Mouse (Mus musculus): ENCODE results near the gene Cib2.

Gene Cib2

DNA sequence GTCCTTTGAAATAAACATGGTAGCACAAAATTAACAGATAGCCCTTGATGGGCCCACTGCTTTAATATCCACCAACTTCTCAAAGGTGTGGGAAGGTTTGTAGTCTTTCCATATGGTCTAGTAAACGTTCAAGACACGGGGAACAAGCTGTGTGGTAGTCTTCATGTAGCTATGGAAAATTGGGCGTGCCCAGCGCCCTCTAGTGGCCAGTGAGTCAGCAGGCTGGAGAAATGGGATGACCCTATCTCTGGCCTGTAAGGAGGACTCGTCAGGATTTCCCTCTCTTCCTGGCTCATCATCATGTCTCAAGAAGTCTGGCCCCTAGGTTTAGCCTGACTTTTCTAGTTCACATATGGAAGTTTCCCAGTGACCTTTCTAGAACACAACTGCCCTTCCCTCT is 12.5 kb downstream of the Cib2 start:
- DNase-seq (ENCODE audit: inconsistent age in 2 of 2, low spot score in 1 of 2), result peak; percentile 58 to 84

DNA sequence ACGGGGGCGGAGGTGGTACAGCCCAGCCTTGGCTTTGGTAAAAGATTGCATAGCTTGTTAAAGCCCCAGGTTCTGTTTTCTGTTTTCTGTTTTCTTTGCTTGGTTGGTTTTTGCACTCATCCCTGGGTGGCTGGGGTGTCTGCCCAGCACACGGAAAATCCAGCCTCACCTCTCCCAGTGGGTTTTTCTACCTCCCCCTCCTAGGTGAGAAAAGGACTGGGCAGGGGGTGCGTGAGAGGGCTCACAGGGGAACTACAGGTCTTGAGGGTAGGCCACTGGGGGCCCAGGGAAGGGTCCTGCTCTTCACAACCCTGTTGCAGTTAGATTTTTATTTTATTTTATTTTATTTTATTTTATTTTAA is 15.1 kb downstream of the Cib2 start:
- DNase-seq (ENCODE audit: inconsistent age in 2 of 2, low spot score in 1 of 2), result no peak

DNA sequence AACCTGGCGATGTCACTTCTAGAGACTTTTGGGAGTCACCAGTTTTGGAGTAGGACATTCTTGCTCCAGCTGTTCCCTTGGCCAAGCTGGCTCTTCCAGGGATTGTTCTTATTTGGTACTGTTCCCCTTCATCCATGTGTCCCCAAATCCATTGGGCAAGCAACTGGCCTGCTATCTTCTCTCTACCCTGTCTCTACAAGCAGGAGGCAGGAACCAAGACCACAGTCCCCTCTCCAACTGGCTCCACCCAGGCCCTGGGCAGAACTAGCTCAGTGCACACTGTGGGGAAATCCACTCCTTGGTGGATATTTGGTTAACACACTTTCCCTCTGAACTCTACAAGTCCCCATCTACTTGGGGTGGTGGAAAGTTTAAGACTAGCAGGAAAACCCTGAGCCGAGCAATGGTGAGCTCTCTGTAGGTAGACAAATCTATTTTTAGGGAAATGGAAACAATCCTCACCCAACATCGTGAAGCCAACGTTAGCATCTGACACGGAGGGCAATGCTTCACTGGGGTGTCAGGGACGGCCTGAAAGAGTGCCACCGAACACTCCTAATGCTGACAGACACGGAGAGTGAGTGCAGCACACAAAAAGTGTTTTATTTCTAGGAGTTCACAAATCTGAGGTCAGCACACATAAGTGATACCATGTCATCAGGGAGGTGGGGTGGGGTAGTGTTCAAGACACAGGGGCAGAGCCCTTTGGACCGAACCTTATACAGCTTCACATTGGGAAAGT is 15.6 kb downstream of the Cib2 start:
- no peak for DNase-seq (ENCODE audit: inconsistent age in 2 of 2, low spot score in 1 of 2)

DNA sequence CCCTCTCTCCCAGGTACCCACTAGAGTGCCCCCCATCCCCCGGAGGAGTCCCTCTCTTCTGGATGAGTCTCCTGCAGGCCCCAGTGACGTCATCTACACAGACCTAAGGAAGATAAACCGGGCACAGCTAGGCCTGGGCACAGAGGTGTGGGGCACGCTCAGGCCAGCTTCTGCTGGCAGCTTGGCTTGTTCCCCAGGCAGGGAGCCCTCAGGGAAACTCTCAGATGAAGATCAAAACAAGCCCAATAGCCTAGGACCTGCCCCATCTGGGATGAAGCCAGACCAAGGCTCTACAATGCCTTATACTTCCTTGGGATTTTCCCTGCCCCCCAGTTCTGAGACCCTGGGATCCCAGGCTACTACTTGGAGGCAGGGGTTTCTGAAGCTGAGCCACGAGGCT is 19.2 kb downstream of the Cib2 start:
- no peak for DNase-seq (ENCODE audit: inconsistent age in 2 of 2, low spot score in 1 of 2)

DNA sequence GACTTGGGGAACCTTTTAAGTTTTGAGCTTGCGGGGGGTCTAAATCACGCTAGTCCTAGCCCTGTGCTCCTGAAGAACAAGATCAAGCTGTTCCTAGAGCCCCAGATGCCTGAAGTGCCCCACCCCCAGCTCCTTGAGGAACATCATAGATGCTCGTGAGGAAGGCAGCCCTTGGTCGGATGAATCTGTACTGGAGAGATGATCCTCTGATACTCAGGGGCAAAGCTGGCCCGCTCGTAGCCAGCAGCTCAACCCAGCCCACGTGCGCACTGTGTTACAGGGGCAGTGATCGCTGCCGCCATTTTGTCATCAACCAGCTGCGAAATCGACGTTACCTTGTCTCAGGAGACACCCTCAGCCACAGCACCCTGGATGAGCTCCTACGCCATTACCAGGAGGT is 21.3 kb downstream of the Cib2 start, which contains the start of gene Sh2d7:
Gene Sh2d7 (plus strand): TSS at position 301 of the 400 bp plus-strand sequence.
- no peak for DNase-seq (ENCODE audit: inconsistent age in 2 of 2, low spot score in 1 of 2)

DNA sequence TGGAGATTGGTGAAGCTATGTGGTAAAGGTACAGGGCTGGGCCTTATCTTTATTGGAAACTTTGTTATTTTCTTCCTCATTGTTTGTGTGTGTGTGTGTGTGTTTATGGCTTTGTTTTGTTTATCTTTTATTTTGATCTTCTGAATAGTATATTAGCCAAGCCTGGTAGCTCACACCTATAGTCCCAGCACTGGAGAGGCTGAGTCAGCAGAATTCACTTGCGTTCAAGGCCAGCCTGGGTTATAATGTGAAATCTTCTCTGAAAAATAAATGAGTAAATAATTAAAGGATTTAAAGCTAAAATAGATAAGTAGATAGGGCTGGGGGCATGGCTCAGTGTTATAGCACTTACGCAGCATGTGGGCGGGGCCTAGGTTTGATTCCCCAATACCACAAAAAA is 21.8 kb downstream of the Cib2 start:
- DNase-seq (ENCODE audit: inconsistent age in 2 of 2, low spot score in 1 of 2), result no peak

DNA sequence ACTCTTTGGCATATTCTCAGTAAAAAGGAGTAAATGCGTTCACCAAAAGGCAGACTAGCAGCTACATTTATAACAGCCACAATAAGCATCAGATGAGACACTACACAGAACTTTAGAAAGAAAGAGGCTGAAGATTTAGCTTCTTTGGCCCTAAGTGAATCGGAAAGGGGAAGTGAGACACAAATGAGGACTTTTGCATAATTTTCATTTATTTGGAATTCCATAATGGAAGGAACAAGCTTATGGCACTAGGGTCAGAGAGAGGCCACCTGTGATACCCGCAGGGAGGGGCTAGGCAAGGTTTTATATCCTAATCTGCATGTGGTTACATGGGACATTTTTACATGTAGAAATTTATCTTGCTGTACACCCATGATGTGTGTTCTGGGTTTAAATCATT is 22.5 kb downstream of the Cib2 start:
- no peak for DNase-seq (ENCODE audit: inconsistent age in 2 of 2, low spot score in 1 of 2)

DNA sequence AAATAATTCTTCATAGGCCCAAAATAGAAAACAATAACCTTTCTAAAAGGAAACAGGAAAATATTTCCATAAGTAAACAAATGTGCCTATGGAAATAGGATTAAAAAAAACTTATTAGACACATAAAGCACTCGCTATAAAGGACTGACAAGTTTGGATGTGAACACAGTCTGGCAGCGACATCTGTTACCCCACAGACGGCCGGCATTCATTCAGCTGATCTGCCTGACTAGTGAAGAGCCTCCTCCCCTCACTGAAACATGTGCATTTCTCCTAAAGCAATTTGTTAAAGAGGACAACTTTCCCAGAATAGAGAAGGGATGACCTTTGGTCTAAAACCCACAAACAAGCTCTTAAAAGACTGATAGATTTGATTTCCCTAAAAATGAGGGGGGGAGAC is 23.0 kb downstream of the Cib2 start:
- DNase-seq (ENCODE audit: inconsistent age in 2 of 2, low spot score in 1 of 2), result no peak

DNA sequence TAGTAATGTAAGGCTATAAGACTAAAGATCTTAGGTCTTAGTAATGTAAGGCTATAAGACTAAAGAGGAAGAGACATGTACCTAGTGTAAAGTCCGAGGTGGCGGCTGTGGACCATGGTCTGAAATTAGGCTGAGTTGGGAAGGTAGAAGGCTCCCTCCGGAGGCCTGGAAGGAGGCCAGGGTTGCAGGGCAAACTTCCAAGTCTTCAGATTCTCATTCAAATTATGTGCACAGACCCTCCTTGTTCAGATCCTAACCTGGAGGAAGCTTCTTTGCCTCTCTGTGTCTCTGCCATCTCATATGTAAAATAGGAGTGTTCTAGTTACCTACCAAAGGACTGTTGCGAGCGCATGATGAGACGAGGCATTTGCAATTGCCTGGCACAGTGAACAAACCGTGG is 23.8 kb downstream of the Cib2 start:
- no peak for DNase-seq (ENCODE audit: inconsistent age in 2 of 2, low spot score in 1 of 2)

- DNase-seq (ENCODE audit: inconsistent age in 2 of 2, low spot score in 1 of 2), result no peak
Observed at GRCm38 (mm10) chr9:54533975-54534374, 26.0 kb downstream of the Cib2 start.

DNA sequence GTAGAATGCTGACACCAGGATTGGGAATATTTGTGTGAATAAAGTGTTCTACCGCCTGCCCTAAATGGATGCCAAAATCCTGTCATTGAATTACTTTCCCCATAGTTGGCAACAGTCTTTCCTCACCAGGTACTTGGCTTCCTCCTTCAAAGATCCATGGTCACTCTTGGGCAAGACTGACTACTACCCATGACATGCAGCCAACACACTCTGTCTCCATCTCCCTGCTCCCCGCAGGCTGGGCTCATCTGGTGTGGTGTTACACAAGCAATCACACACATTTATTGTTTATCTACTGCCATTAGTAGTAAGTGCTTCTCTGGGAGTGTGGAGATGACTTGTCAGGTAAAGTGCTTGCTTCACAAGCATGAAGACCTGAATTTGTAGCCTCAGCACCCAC is 27.1 kb downstream of the Cib2 start:
- no peak for DNase-seq (ENCODE audit: inconsistent age in 2 of 2, low spot score in 1 of 2)

DNA sequence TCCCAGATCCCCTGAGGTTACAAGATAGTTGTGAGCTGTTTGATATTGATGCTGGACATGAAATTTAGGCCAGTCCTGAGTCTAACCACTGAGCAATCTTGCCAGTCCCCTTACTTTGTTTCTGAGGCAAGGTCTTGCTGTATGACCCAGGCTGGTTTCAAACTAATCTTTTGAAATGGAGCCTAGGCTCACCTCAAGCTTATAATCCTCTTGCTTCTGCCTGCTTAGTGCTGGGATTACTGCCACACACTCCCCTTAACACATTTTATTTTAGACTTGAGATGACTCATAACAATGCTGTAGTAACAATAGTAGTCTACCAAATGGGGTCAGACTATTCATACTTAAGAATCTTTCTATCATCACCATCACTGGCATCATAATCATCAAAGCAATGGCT is 28.6 kb downstream of the Cib2 start:
- DNase-seq (ENCODE audit: inconsistent age in 2 of 2, low spot score in 1 of 2), result no peak

DNA sequence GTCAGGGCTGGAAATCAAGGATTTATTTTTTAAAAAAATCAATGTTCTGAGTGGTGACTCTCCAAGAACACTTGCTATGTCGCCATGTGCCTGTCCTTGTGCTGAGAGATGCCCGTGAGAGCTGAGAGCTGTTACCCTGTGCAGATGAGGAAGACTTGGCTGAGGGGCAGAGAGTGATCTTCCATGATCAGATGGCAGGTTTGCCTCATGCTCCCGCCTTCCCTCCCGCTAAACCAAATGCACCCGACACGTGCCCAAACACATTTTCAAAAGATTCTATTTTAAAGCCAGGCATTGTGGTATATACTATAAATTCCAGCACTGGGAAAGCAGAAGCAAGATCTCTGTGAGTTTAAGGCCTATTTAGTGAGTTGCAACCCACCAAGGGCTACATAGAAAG is 29.2 kb downstream of the Cib2 start:
- DNase-seq (ENCODE audit: inconsistent age in 2 of 2, low spot score in 1 of 2), result no peak

DNA sequence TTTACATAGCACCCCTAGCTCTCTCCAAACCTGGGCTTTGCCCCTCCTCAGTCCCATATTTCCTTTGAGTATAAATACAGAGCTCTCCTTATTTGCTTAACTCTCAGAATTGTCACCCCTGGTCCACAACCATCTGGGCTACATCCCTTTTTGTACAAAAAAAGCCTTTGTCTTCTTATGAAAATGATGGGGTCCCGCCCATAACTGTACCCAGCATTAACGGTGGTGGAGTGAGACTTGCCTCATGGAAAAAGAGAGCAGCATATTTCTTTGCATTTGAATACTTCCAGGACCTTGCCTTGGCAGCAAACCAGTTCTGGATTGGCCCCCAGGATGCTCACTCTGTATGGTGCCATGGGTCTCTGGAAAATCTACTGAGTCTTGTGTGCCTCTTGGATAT is 30.1 kb downstream of the Cib2 start:
- DNase-seq (ENCODE audit: inconsistent age in 2 of 2, low spot score in 1 of 2), result no peak

- no peak for DNase-seq (ENCODE audit: inconsistent age in 2 of 2, low spot score in 1 of 2)
Observed at GRCm38 (mm10) chr9:54527694-54528093, 32.3 kb downstream of the Cib2 start.

DNA sequence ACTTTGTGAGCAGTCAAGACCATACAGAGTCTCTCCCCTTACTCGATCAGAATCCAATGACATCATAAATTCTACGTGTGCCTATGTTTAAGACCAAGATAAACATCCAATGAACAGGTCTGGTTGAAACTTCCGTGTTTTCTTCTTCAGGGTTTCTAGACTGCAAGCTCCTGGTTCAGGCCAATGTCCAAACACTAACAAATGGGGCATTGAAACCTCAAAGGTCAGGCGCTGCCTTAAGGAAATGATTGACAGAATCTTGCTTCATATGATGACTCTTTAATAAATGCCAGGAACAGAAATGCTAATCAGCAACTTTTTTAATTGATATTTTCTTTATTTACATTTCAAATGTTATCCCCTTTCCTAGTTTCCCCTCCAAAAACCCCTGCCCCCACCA is 39.7 kb downstream of the Cib2 start:
- DNase-seq (ENCODE audit: inconsistent age in 2 of 2, low spot score in 1 of 2), result no peak

DNA sequence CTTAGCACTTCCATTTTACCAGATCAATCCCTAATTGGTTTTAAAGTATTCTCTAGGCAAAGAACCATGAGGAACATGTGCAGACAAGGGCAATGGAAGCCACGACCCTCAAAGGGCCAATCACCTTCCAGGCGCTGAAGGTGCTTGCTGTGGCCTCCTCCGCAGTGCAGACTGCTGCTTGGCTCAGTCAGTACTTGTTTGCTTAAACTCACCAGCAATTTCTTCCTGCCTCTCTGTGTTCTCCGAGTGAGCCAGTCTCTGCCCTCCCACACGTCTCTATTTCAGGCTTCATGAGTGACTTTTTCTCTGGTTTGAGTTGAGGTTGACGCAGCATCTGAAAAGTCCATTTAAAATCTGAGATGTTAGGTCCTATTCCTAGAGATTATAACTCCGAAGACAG is 41.1 kb downstream of the Cib2 start:
- no peak for DNase-seq (ENCODE audit: inconsistent age in 2 of 2, low spot score in 1 of 2)

DNA sequence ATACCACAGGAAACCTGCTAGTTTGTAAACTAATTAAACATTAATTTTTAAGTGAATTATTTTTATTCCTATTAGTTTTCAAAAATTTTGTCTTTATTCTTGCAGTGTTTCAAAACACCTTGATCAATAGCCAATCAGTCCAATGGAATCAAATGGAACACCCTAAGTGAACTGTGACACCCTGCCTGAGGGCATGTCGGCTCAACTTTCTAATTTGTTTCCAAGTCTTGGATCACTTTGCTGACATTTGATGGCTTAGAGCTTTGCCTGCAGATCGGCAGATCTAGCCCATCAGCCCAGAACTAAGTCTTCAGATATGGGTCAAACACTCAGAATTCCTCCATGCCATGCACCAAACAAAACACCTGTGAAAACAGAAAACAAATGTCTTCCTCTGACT is 44.0 kb downstream of the Cib2 start:
- DNase-seq (ENCODE audit: inconsistent age in 2 of 2, low spot score in 1 of 2), result no peak

GRCm38 (mm10) chr9:54502873-54503272 is 57.1 kb downstream of the Cib2 start:
- DNase-seq (ENCODE audit: inconsistent age in 2 of 2, low spot score in 1 of 2), result peak in 1 of 2 experiments; percentile 50

- DNase-seq (ENCODE audit: inconsistent age in 2 of 2, low spot score in 1 of 2), result no peak
Observed at GRCm38 (mm10) chr9:54502111-54502495, 57.9 kb downstream of the Cib2 start.

DNA sequence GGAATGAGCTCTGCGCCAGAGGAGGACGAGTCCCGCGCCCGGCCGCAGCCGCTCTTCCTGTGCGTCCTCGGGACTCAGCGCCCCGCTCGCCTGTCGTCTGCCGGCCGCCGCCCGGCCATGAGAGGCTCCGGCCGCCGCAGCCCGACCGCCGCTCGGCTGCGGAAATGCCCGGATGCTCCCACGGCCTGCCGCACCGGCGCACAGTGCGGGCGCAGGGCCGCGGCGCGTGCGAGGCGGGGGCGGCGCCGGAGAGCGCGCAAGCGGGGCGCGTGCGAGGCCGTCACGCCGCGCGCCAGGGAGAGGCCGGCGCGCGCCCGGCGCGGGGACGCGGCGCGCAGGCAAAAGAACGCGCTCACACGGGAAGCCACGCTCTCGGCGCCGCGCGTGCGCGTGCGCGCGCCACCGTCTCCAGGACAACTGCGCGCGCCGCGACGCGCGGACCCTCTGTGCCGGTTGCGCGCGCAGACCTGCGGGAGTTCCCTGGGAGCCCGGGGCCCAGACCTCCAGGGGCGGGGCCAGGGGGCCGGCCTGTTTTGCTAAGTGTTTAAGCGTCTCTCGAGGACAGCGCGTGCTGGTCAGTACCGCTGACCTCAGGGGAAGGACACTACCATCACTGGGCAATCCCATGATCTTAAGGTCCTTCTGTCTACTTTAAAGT is 58.4 kb downstream of the Cib2 start, which contains the start of gene Dmxl2:
Gene Dmxl2 (minus strand): TSS at position 174 of the 658 bp plus-strand sequence.
- peak; percentile 96 to 97 for DNase-seq (ENCODE audit: inconsistent age in 2 of 2, low spot score in 1 of 2)

DNA sequence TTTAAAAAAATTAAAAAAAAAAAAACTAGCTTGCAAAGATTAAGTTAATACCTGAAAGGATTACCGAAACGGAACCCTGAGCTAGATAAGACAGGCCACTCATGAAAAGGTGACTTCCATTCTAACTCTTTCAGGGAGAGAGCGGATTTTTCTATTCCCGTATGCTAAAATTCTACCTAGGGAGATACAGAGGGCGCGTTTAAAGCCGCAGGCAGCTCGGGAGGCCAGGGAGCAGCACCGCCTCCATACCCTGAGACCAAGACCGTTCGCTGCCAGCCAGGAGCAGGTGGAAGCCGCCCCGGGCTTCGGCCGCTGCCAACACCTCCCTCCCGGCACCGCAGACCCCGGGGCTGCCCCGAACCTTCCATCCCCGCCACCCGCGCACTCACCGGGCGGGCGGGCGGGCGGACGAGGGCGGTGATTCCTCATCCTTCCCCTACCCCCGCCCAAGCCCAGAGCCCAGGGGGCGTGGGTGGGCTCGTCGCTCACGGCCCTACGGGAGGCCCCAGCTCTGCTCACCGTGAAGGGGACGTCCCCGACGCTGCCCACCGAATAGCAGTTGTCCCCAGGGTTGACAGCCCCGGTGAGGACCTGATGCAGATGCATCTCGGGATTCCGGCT is 59.1 kb downstream of the Cib2 start:
- DNase-seq (ENCODE audit: inconsistent age in 2 of 2, low spot score in 1 of 2), result no peak

All from adrenal gland, adult (tissue).